12 mouse cellular contexts compared by ENCODE assay signal in genomic region chr6:120470666-120471065, GRCm38 (mm10). TPM values are rescaled to one million over a fixed set of nuclear protein-coding genes. Genes with fewer than 3 reads are reported as not detected.
DNase-seq lines count a peak whose midpoint lies in the region; ATAC-seq lines count a peak whose summit lies in the region.
"Had no signal": no experiment of that assay in that cellular context is flagged by ENCODE, and none has a peak within 500 bp of the region (broad histone marks: within the 10 kb centered on the region; RNA-seq: fewer than 3 reads in every experiment).

No protein-coding gene starts in this region.

- no peaks in the 10 kb centered on the region for H3K27me3 ChIP-seq in splenic B cell, adult 2 months (ENCODE audit: control insufficient read depth, insufficient read depth, low read length, poor library complexity, severe bottlenecking)
- no peaks in the 10 kb centered on the region for H3K27me3 ChIP-seq in kidney, embryonic 14.5 days (ENCODE audit: control insufficient read depth, insufficient read depth, low read length)
- H3K27me3 ChIP-seq in midbrain, embryonic 14.5 days (ENCODE audit: control insufficient read depth, insufficient read depth, low read length) = no peaks in the 10 kb centered on the region

- H3K9me3 ChIP-seq in kidney, embryonic 14.5 days (ENCODE audit: control insufficient read depth, low read length) = no peaks in the 10 kb centered on the region
- H3K9me3 ChIP-seq in midbrain, embryonic 14.5 days (ENCODE audit: control insufficient read depth, low read length) = no peaks in the 10 kb centered on the region

- no peak overlapping the region for H3K4me3 ChIP-seq in kidney, embryonic 14.5 days (ENCODE audit: low read length)
- no peak overlapping the region for H3K4me3 ChIP-seq in midbrain, embryonic 14.5 days (replicated peaks; ENCODE audit: low read depth, low read length)

- no peaks in the 10 kb centered on the region for H3K4me1 ChIP-seq in kidney, embryonic 14.5 days (ENCODE audit: control insufficient read depth, insufficient read depth, low read length)
- H3K4me1 ChIP-seq in midbrain, embryonic 14.5 days (ENCODE audit: control insufficient read depth, insufficient read depth, low read length) = peaks cover 13% of the 10 kb centered on the region

- H3K36me3 ChIP-seq in splenic B cell, adult 2 months (ENCODE audit: control insufficient read depth, insufficient read depth, low read length, poor library complexity, severe bottlenecking) = peaks cover 2% of the 10 kb centered on the region; the same call in 1 of the 2 replicates
- H3K36me3 ChIP-seq in kidney, embryonic 14.5 days (ENCODE audit: control insufficient read depth, insufficient read depth, low read length) = no peaks in the 10 kb centered on the region
- H3K36me3 ChIP-seq in midbrain, embryonic 14.5 days (ENCODE audit: control insufficient read depth, insufficient read depth, low read length) = no peaks in the 10 kb centered on the region

- H3K27ac ChIP-seq in kidney, embryonic 14.5 days (ENCODE audit: low read depth, low read length) = no peak overlapping the region
- H3K27ac ChIP-seq in midbrain, embryonic 14.5 days (replicated peaks; ENCODE audit: low read depth, low read length) = no peak overlapping the region
- H3K27ac ChIP-seq: liver, embryonic 14.5 days had no signal

- ATAC-seq in hematopoietic stem cell, adult 5-6 weeks (replicated peaks in 1 of 2; ENCODE audit: insufficient read depth in 1 of 2, low FRiP score in 2 of 2, low TSS enrichment in 1 of 2, low read depth in 1 of 2, poor library complexity in 2 of 2, severe bottlenecking in 2 of 2) = peak; percentile 20 to 34
- no peak for ATAC-seq in kidney, embryonic 14.5 days (ENCODE audit: low FRiP score, low TSS enrichment)
- ATAC-seq in midbrain, embryonic 14.5 days (ENCODE audit: low FRiP score, low TSS enrichment) = no peak
- ATAC-seq: intestine, embryonic 16.5 days had no signal

- peak; percentile 57 for DNase-seq in lung, postnatal 25 days (ENCODE audit: low spot score)
- no peak for DNase-seq in lung, postnatal 10 days
- peak; percentile 78 for DNase-seq in Muller cell, postnatal 12 days (ENCODE audit: inconsistent ontology term)
- DNase-seq in splenic B cell, adult 2 months (ENCODE audit: low read depth, low spot score) = peak; percentile 69
- DNase-seq in midbrain, embryonic 14.5 days = no peak
- DNase-seq: cerebellum, adult 9-10 months; gastrocnemius, postnatal 14 days; right cerebral cortex, postnatal 4 days had no signal

- WGBS in kidney, embryonic 14.5 days = 82% methylated on average over 1 of the region's 1 CpGs
- WGBS in midbrain, embryonic 14.5 days = 91% methylated on average over 1 of the region's 1 CpGs

- no peak overlapping the region for H3K9ac ChIP-seq in kidney, embryonic 14.5 days (ENCODE audit: low read depth, low read length)
- H3K9ac ChIP-seq in midbrain, embryonic 14.5 days (replicated peaks; ENCODE audit: low read length) = no peak overlapping the region
- H3K9ac ChIP-seq: liver, embryonic 14.5 days had no signal

- H3K4me2 ChIP-seq in kidney, embryonic 14.5 days (replicated peaks; ENCODE audit: low read depth, low read length) = no peak overlapping the region
- no peak overlapping the region for H3K4me2 ChIP-seq in midbrain, embryonic 14.5 days (ENCODE audit: low read length)

RNA-seq across cellular contexts. Expression of gene Il17ra, which starts 7.6 kb away (rescaled TPM):
- total RNA-seq in hematopoietic stem cell, adult 5-6 weeks (2017) = 44.6 and 77.6 TPM in 2 replicates
- polyA plus RNA-seq in kidney, embryonic 14.5 days (2014; fragmentation: Nextera tagmentation; extraction: Ambion mirVana) = 2.3 and 2.4 TPM in 2 replicates
- polyA plus RNA-seq in midbrain, embryonic 14.5 days (2014; fragmentation: Nextera tagmentation; extraction: Ambion mirVana) = 1.6 and 2.8 TPM in 2 replicates

RNA-seq across cellular contexts. Expression of gene Tmem121b, which starts 22.9 kb away (rescaled TPM):
- 1.1 and 2.8 TPM in 2 replicates for total RNA-seq in hematopoietic stem cell, adult 5-6 weeks (2017)
- polyA plus RNA-seq in kidney, embryonic 14.5 days (2014; fragmentation: Nextera tagmentation; extraction: Ambion mirVana) = 0.04 and 0.21 TPM in 2 replicates
- polyA plus RNA-seq in midbrain, embryonic 14.5 days (2014; fragmentation: Nextera tagmentation; extraction: Ambion mirVana) = 4.4 and 6.3 TPM in 2 replicates

Comparison
In these comparisons a context has a peak if more than half of its experiments do, and no peak if none do; other contexts are left out.
1. DNase-seq: peak in lung, postnatal 25 days (single experiment), Muller cell, postnatal 12 days (single experiment) and splenic B cell, adult 2 months (single experiment); none in lung, postnatal 10 days (single experiment) and midbrain, embryonic 14.5 days (single experiment).
2. ATAC-seq: peak in hematopoietic stem cell, adult 5-6 weeks (2 of 2); none in kidney, embryonic 14.5 days (single experiment) and midbrain, embryonic 14.5 days (single experiment).